ENCODE assay signal across 8 mouse cellular contexts in the genomic region with DNA sequence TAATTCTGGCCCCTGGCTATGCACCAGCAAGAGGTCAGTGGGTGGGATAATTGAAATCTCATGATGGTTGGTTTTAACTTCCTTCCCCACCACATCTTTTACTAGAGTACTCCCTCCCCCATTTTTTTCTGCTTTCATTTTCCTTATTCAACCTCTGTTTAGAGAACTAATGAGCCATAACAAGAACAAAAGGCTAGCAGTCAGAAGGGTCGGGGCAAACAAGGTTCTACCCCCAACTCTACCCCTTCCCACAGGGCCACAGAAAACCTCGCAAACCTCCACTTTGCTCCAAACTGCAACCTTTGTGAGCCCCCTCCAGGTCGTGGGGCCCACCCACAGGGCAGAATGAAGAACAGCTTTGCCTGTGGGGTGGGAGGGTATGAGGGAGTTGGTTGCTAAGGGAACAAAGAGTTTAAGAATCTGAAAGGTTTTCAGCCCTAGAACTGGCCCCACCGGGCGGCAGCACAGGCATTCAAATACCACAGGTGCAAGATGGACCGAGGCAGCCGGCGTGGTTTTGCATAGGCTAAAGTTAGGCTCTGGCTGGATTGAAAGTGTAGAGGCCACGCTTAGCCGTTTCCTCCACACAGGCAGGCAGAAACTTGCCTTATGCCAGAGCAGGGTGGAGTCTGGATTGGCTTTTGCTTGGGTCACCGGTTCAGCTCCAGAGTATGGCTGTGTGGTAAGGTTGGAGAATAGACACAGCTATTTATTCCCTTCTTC.
DNase-seq lines count a peak whose midpoint lies in the region; ATAC-seq and TF ChIP-seq lines count a peak whose summit lies in the region.

No protein-coding gene starts in this region.

- no peaks in the 10 kb centered on the region for H3K4me1 ChIP-seq in ES-E14 (ENCODE audit: control insufficient read depth in 2 of 2, insufficient read depth in 2 of 2, low read length in 2 of 2, poor library complexity in 1 of 2)
- peaks cover 18% of the 10 kb centered on the region for H3K4me1 ChIP-seq in forebrain, embryonic 16.5 days (replicated peaks; ENCODE audit: control insufficient read depth, insufficient read depth, low read length)
- H3K4me1 ChIP-seq in midbrain, embryonic 14.5 days (ENCODE audit: control insufficient read depth, insufficient read depth, low read length), result peaks cover 11% of the 10 kb centered on the region
- peaks cover 2% of the 10 kb centered on the region; the same call in 1 of the 2 replicates for H3K4me1 ChIP-seq in heart, embryonic 11.5 days (ENCODE audit: control insufficient read depth, insufficient read depth, low read length)

- H3K9me3 ChIP-seq in ES-E14 (ENCODE audit: control insufficient read depth, insufficient read depth, low read depth, low read length), result no peaks in the 10 kb centered on the region
- H3K9me3 ChIP-seq in forebrain, embryonic 16.5 days (ENCODE audit: control insufficient read depth, low read length), result no peaks in the 10 kb centered on the region
- no peaks in the 10 kb centered on the region for H3K9me3 ChIP-seq in midbrain, embryonic 14.5 days (ENCODE audit: control insufficient read depth, low read length)
- H3K9me3 ChIP-seq in heart, embryonic 11.5 days (replicated peaks; ENCODE audit: control insufficient read depth, low read length), result no peaks in the 10 kb centered on the region

- H3K4me3 ChIP-seq in ES-E14 (ENCODE audit: insufficient read depth in 1 of 2, low read depth in 1 of 2, low read length in 2 of 2, poor library complexity in 1 of 2, severe bottlenecking in 1 of 2), result no peak overlapping the region
- no peak overlapping the region for H3K4me3 ChIP-seq in forebrain, embryonic 16.5 days (replicated peaks; ENCODE audit: low read length)
- H3K4me3 ChIP-seq in midbrain, embryonic 14.5 days (replicated peaks; ENCODE audit: low read depth, low read length), result no peak overlapping the region
- H3K4me3 ChIP-seq in heart, embryonic 11.5 days (ENCODE audit: low read depth, low read length), result no peak overlapping the region

- 9% methylated on average over 11 of the region's 11 CpGs for WGBS in forebrain, embryonic 16.5 days
- 9% methylated on average over 11 of the region's 11 CpGs for WGBS in midbrain, embryonic 14.5 days
- WGBS in heart, embryonic 11.5 days (ENCODE audit: insufficient replicate concordance), result 43% methylated on average over 11 of the region's 11 CpGs

- H3K27ac ChIP-seq in ES-E14 (ENCODE audit: insufficient read depth, low read depth, low read length, poor library complexity, severe bottlenecking), result no peak overlapping the region
- H3K27ac ChIP-seq in forebrain, embryonic 16.5 days (ENCODE audit: low read length), result no peak overlapping the region
- no peak overlapping the region for H3K27ac ChIP-seq in midbrain, embryonic 14.5 days (replicated peaks; ENCODE audit: low read depth, low read length)
- H3K27ac ChIP-seq in heart, embryonic 11.5 days (ENCODE audit: low read depth, low read length), result no peak overlapping the region

- ATAC-seq in forebrain, embryonic 16.5 days, result peak; percentile 56
- ATAC-seq in midbrain, embryonic 14.5 days (ENCODE audit: low FRiP score, low TSS enrichment), result no peak; the same call in 1 of the 2 replicates
- ATAC-seq in heart, embryonic 11.5 days (replicated peaks; ENCODE audit: insufficient number of reproducible peaks, low FRiP score, low TSS enrichment), result no peak; the same call in 1 of the 2 replicates

- no peaks in the 10 kb centered on the region for H3K36me3 ChIP-seq in ES-E14 (ENCODE audit: control insufficient read depth, insufficient read depth, low read length, poor library complexity, severe bottlenecking)
- H3K36me3 ChIP-seq in forebrain, embryonic 16.5 days (ENCODE audit: control insufficient read depth, insufficient read depth), result no peaks in the 10 kb centered on the region
- no peaks in the 10 kb centered on the region for H3K36me3 ChIP-seq in midbrain, embryonic 14.5 days (ENCODE audit: control insufficient read depth, insufficient read depth, low read length)
- H3K36me3 ChIP-seq in heart, embryonic 11.5 days (ENCODE audit: control insufficient read depth, insufficient read depth, low read length), result no peaks in the 10 kb centered on the region

- in situ Hi-C loops in ES-E14 (cut with MboI; ENCODE audit: low sequenced_read_pairs in 2 of 2, unreplicated experiment in 2 of 2), result no loop called here

- DNase-seq in A20 (ENCODE audit: low read depth, low spot score) (peak; percentile 95), ES-E14 (ENCODE audit: low read depth, low spot score) (peak; percentile 15)
- DNase-seq in midbrain, embryonic 14.5 days, result peak; percentile 44
- peak; percentile 17 for DNase-seq in thymus, postnatal 25 days
- DNase-seq in adrenal gland, postnatal 36 days, result no peak
- DNase-seq in kidney, postnatal 10 days, result no peak

- H3K27me3 ChIP-seq in forebrain, embryonic 16.5 days (replicated peaks; ENCODE audit: control insufficient read depth, insufficient read depth, low read length), result no peaks in the 10 kb centered on the region
- H3K27me3 ChIP-seq in midbrain, embryonic 14.5 days (ENCODE audit: control insufficient read depth, insufficient read depth, low read length), result no peaks in the 10 kb centered on the region
- H3K27me3 ChIP-seq in heart, embryonic 11.5 days (ENCODE audit: control insufficient read depth, insufficient read depth, low read length), result no peaks in the 10 kb centered on the region

- no peak overlapping the region for H3K9ac ChIP-seq in ES-E14 (ENCODE audit: insufficient read depth, low read depth, low read length, poor library complexity, severe bottlenecking)
- H3K9ac ChIP-seq in forebrain, embryonic 16.5 days (replicated peaks; ENCODE audit: low read depth, low read length), result no peak overlapping the region
- H3K9ac ChIP-seq in midbrain, embryonic 14.5 days (replicated peaks; ENCODE audit: low read length), result no peak overlapping the region
- H3K9ac ChIP-seq in heart, embryonic 11.5 days (ENCODE audit: low read depth, low read length), result no peak overlapping the region

- no peak overlapping the region for H3K4me2 ChIP-seq in forebrain, embryonic 16.5 days (ENCODE audit: low read length)
- no peak overlapping the region for H3K4me2 ChIP-seq in midbrain, embryonic 14.5 days (ENCODE audit: low read length)
- no peak overlapping the region for H3K4me2 ChIP-seq in heart, embryonic 11.5 days

TF ChIP-seq in ES-E14, 5 proteins besides CTCF, POLR2A, EP300 and RAD21:
- no peak for TF ChIP-seq ZC3H11A (IDR thresholded peaks at IDR 0.05; ENCODE audit: borderline replicate concordance, low read depth, low read length)
- no peak for TF ChIP-seq HCFC1 (IDR thresholded peaks at IDR 0.05; ENCODE audit: borderline replicate concordance, insufficient read depth, low read length)
- TF ChIP-seq ZNF384 (IDR thresholded peaks at IDR 0.05; ENCODE audit: low read depth, low read length), result no peak
- no peak for TF ChIP-seq CHD2 (IDR thresholded peaks at IDR 0.05; ENCODE audit: low read depth, low read length)

Comparison
In these comparisons a context has a peak if more than half of its experiments do, and no peak if none do; other contexts are left out.
1. DNase-seq: peak in A20 (single experiment), ES-E14 (single experiment), midbrain, embryonic 14.5 days (single experiment) and thymus, postnatal 25 days (single experiment); none in adrenal gland, postnatal 36 days (0 of 2) and kidney, postnatal 10 days (single experiment).